Mouse (Mus musculus) liver, embryonic 11.5 days (tissue): ENCODE measurements around the gene Asf1b. TPM values are rescaled to one million over a fixed set of nuclear protein-coding genes. Genes with fewer than 3 reads are reported as not detected.

Experiments used
- ATAC-seq: fragments of 200-750 bp; cut with Nextera tagmentation; replicated peaks from 2 replicates; pipeline ENCODE4 v1.8.0; 2017; ENCODE audit warnings: moderate number of reproducible peaks, mild to moderate bottlenecking, moderate TSS enrichment, moderate library complexity; ENCODE audit not compliant: low FRiP score
- DNase-seq: peaks from one replicate; pipeline ENCODE4 v3.0.0-alpha.2; 2017; ENCODE audit warnings: low spot score
- H3K27ac ChIP-seq: fragments of 300-500 bp; sonication (generic); 2 replicates; pipeline ENCODE4 v1.5.1; 2014; ENCODE audit warnings: mild to moderate bottlenecking, low read depth, low read length, control low read depth
- H3K27me3 ChIP-seq: fragments of 300-500 bp; sonication (generic); replicated peaks from 2 replicates; pipeline ENCODE4 v1.6.1; 2014; ENCODE audit warnings: low read length, mixed read lengths; ENCODE audit not compliant: control insufficient read depth, insufficient read depth
- H3K36me3 ChIP-seq: fragments of 300-500 bp; sonication (generic); 2 replicates; pipeline ENCODE4 v1.6.1; 2014; ENCODE audit warnings: mild to moderate bottlenecking, low read length, moderate library complexity, mixed read lengths; ENCODE audit not compliant: control insufficient read depth, insufficient read depth
- H3K4me1 ChIP-seq: fragments of 300-500 bp; sonication (generic); replicated peaks from 2 replicates; pipeline ENCODE4 v1.6.1; 2014; ENCODE audit warnings: low read length, mixed read lengths; ENCODE audit not compliant: control insufficient read depth, insufficient read depth
- H3K4me2 ChIP-seq: fragments of 300-500 bp; sonication (generic); 2 replicates; pipeline ENCODE4 v1.6.1; 2014; ENCODE audit warnings: mild to moderate bottlenecking, control low read depth, moderate library complexity
- H3K4me3 ChIP-seq: fragments of 300-500 bp; sonication (generic); 2 replicates; pipeline ENCODE4 v1.5.1; 2014; ENCODE audit warnings: low read depth, low read length, control low read depth
- H3K9ac ChIP-seq: fragments of 300-500 bp; sonication (generic); 2 replicates; pipeline ENCODE4 v1.6.1; 2014; ENCODE audit warnings: low read depth, low read length, control low read depth
- H3K9me3 ChIP-seq: fragments of 300-500 bp; sonication (generic); 2 replicates; pipeline ENCODE4 v1.6.1; 2016; ENCODE audit warnings: low read length, inconsistent platforms, mixed read lengths; ENCODE audit not compliant: control insufficient read depth
- WGBS: fragments of 180-500 bp; shearing (Covaris S2); extraction: QIAGEN DNeasy Blood & Tissue Kit; methylation state at CpG from one replicate; pipeline ENCODE4 v1.1.7; 2014; 5-methylcytosine and 5-hydroxymethylcytosine counted together
- polyA plus RNA-seq: library from polyadenylated mRNA; unstranded; fragments of >200 nt; fragmentation: Nextera tagmentation; extraction: Ambion mirVana; gene quantifications from 2 replicates; pipeline ENCODE4 v1.2.1, GENCODE M21; 2014

Gene Asf1b
- polyA plus RNA-seq, 1 experiment from 2014 or later: 109 TPM

DNA sequence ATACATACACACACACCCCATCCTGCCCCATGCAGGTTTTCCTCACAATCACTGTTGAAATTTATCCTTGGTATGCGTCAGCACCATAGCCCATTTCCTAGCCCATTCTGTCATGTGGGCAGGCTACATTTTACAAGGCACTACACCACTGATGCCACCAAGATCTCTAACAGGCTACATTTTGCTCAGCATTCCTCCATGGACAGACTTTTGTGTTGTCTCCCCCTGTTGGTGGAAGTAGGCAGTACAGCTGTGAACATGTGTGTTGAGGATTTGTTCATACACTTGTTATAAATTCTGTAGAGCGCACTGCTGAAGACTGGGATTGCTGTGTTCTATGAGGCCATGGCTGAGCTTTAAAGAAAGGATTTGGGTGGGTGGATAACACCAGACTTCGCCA, 33.7 kb upstream of the Asf1b start:
- DNase-seq: peak; percentile 66
- 64% methylated on average over 3 of the region's 3 CpGs for WGBS
- no peak for ATAC-seq
- H3K4me1 ChIP-seq: peaks cover 11% of the 10 kb centered on the region
- H3K36me3 ChIP-seq: peaks cover 14% of the 10 kb centered on the region; the same call in 1 of the 2 replicates
- no peak overlapping the region for H3K4me2 ChIP-seq
- no peak overlapping the region for H3K9ac ChIP-seq
- no peaks in the 10 kb centered on the region for H3K9me3 ChIP-seq
- H3K27ac ChIP-seq: no peak overlapping the region
- H3K27me3 ChIP-seq: no peaks in the 10 kb centered on the region
- no peak overlapping the region for H3K4me3 ChIP-seq

DNA sequence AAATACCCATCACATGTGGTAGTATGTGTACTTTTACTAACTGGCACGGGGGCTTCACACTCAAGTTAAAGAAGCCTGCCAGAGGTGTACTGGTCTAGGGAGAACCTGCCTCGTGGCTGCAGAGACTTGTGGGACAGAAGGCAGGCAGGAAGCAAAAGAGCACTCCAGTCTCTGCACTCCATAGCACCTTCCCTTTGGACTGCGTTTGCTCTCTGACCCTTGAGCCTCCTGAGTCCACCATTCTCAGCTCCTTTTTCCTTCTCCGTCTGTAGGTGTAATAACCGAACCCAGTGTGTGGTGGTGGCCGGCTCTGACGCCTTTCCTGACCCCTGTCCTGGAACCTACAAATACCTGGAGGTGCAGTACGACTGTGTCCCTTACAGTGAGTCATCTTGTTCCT, 32.6 kb upstream of the Asf1b start:
- ATAC-seq (no peak), DNase-seq (no peak)
- H3K4me1 ChIP-seq: peaks cover 10% of the 10 kb centered on the region
- no peak overlapping the region for H3K4me3 ChIP-seq
- H3K9me3 ChIP-seq: no peaks in the 10 kb centered on the region
- no peaks in the 10 kb centered on the region for H3K27me3 ChIP-seq
- peaks cover 14% of the 10 kb centered on the region; the same call in 1 of the 2 replicates for H3K36me3 ChIP-seq
- H3K4me2 ChIP-seq: no peak overlapping the region
- no peak overlapping the region for H3K9ac ChIP-seq
- no peak overlapping the region for H3K27ac ChIP-seq
- WGBS: 86% methylated on average over 8 of the region's 8 CpGs

DNA sequence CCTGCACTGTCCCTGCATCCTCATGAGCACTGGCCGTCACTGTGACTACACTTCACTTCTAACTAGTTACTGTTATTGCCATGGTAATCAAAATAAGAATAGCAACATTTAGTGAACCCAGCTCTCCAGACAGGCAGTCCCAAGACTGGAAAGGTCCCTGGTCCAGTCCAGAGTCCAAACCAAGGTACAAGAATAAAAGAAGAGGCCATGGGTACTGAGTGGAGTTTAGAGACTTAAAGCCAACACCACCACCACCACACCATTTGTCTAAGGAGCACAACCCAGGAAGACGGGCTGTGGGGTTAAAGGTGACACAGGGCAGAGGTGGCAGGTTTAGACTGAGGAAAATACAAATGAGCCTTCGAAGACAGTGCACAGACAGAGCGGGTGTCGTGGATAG, 30.7 kb upstream of the Asf1b start:
- H3K4me1 ChIP-seq: no peaks in the 10 kb centered on the region; the same call in 1 of the 2 replicates
- no peak for DNase-seq
- H3K27ac ChIP-seq: no peak overlapping the region
- WGBS: 82% methylated on average over 5 of the region's 5 CpGs
- no peak overlapping the region for H3K4me3 ChIP-seq
- H3K9ac ChIP-seq: no peak overlapping the region
- no peak for ATAC-seq
- peaks cover 15% of the 10 kb centered on the region for H3K36me3 ChIP-seq
- no peak overlapping the region for H3K4me2 ChIP-seq
- no peaks in the 10 kb centered on the region for H3K27me3 ChIP-seq
- H3K9me3 ChIP-seq: no peaks in the 10 kb centered on the region

GRCm38 (mm10) chr8:83926266-83926665, 29.0 kb upstream of the Asf1b start:
- no peaks in the 10 kb centered on the region for H3K4me1 ChIP-seq
- peaks cover 16% of the 10 kb centered on the region for H3K36me3 ChIP-seq
- ATAC-seq (no peak), DNase-seq (no peak)
- H3K9me3 ChIP-seq: no peaks in the 10 kb centered on the region
- H3K4me3 ChIP-seq: no peak overlapping the region
- no peaks in the 10 kb centered on the region for H3K27me3 ChIP-seq
- no peak overlapping the region for H3K9ac ChIP-seq
- WGBS: 73% methylated on average over 7 of the region's 7 CpGs
- no peak overlapping the region for H3K27ac ChIP-seq
- no peak overlapping the region for H3K4me2 ChIP-seq

DNA sequence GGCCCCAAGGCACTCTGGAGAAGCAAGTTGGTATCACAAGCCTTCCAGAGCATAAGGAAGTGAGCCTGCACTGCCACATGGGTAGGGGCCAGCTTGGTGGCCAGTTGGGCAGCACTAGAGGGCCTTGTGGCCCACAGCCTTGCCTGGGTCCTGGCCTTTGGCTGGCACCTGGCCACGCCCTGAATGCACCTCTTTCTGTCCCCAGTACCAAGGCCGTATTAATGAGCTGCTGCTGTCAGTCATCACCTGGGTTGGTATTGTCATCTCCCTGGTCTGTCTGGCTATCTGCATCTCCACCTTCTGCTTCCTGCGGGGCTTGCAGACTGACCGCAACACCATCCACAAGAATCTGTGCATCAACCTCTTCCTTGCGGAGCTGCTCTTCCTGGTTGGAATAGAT, 21.1 kb upstream of the Asf1b start:
- Histone ChIP-seq H3K27ac (no peak overlapping the region; the same call in 1 of the 2 replicates), H3K9ac (no peak overlapping the region), H3K9me3 (no peaks in the 10 kb centered on the region), H3K4me1 (no peaks in the 10 kb centered on the region), H3K27me3 (no peaks in the 10 kb centered on the region), H3K4me2 (no peak overlapping the region), H3K36me3 (peaks cover 44% of the 10 kb centered on the region), H3K4me3 (no peak overlapping the region)
- 70% methylated on average over 5 of the region's 5 CpGs for WGBS
- ATAC-seq: no peak
- no peak for DNase-seq

GRCm38 (mm10) chr8:83934994-83935393, 20.3 kb upstream of the Asf1b start:
- peaks cover 38% of the 10 kb centered on the region for H3K36me3 ChIP-seq
- no peak overlapping the region for H3K9ac ChIP-seq
- no peaks in the 10 kb centered on the region for H3K27me3 ChIP-seq
- DNase-seq (no peak), ATAC-seq (no peak)
- no peaks in the 10 kb centered on the region for H3K9me3 ChIP-seq
- no peaks in the 10 kb centered on the region for H3K4me1 ChIP-seq
- WGBS: 87% methylated on average over 2 of the region's 2 CpGs
- H3K4me2 ChIP-seq: no peak overlapping the region
- H3K27ac ChIP-seq: no peak overlapping the region
- no peak overlapping the region for H3K4me3 ChIP-seq

- Histone ChIP-seq H3K27ac (no peak overlapping the region), H3K4me1 (no peaks in the 10 kb centered on the region), H3K4me3 (no peak overlapping the region), H3K27me3 (no peaks in the 10 kb centered on the region), H3K4me2 (no peak overlapping the region), H3K36me3 (peaks cover 37% of the 10 kb centered on the region), H3K9me3 (no peaks in the 10 kb centered on the region), H3K9ac (no peak overlapping the region)
- no peak for DNase-seq
- no peak for ATAC-seq
- WGBS: 87% methylated on average over 8 of the region's 8 CpGs
These were observed 19.9 kb upstream of the Asf1b start for GRCm38 (mm10) chr8:83935435-83935834.

DNA sequence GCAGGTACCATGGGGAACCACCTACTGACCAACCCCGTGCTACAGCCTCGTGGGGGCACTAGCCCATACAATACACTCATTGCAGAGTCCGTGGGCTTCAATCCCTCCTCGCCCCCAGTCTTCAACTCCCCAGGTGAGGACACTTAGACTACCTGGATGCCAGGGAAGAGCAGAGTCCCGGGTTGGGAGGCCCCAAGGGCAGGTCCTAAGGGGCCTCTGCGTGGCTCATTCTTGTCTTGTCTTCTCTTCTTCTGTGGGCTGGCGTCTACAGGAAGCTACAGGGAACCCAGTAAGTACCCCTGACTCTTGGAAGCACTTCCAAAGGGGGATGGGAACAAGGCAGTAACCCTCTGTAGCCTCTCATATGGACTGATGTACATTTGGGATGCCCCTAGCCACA, 17.7 kb upstream of the Asf1b start:
- Histone ChIP-seq H3K4me1 (no peaks in the 10 kb centered on the region), H3K27ac (no peak overlapping the region), H3K4me2 (no peak overlapping the region), H3K27me3 (no peaks in the 10 kb centered on the region), H3K9ac (no peak overlapping the region), H3K9me3 (no peaks in the 10 kb centered on the region), H3K4me3 (no peak overlapping the region), H3K36me3 (peaks cover 24% of the 10 kb centered on the region)
- ATAC-seq: no peak
- 83% methylated on average over 7 of the region's 7 CpGs for WGBS
- no peak for DNase-seq

DNA sequence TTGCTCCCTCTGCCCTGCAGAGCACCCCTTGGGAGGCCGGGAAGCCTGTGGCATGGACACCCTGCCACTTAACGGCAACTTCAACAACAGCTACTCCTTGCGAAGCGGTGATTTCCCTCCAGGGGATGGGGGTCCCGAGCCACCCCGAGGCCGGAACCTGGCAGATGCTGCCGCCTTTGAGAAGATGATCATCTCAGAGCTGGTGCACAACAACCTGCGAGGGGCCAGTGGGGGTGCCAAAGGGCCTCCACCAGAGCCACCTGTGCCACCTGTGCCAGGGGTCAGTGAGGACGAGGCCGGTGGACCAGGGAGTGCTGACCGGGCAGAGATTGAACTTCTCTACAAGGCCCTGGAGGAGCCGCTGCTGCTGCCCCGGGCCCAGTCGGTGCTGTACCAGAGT, 17.0 kb upstream of the Asf1b start:
- Histone ChIP-seq H3K36me3 (peaks cover 24% of the 10 kb centered on the region), H3K27me3 (no peaks in the 10 kb centered on the region), H3K9me3 (no peaks in the 10 kb centered on the region), H3K27ac (no peak overlapping the region), H3K4me3 (no peak overlapping the region), H3K9ac (no peak overlapping the region), H3K4me2 (no peak overlapping the region), H3K4me1 (no peaks in the 10 kb centered on the region)
- WGBS: 89% methylated on average over 15 of the region's 15 CpGs
- DNase-seq (no peak), ATAC-seq (no peak)
